Mouse (Mus musculus): ENCODE measurements around the gene Fzd2.

GRCm38 (mm10) chr11:102595341-102595820 lies 8.8 kb upstream of the Fzd2 start:
- no peak for TF ChIP-seq CTCF (IDR thresholded peaks at IDR 0.05)
- TF ChIP-seq POLR2A (IDR thresholded peaks at IDR 0.05; ENCODE audit: insufficient read depth, low read depth, low read length): no peak
